Mouse (Mus musculus): Measurements from ENCODE around the gene Tmem119. TPM values are rescaled to one million over a fixed set of nuclear protein-coding genes. Genes with fewer than 3 reads are reported as not detected.

The Tmem119 gene
- 1 to 10 TPM; 5.6 to 5.9 TPM for total RNA-seq (2021)

DNA sequence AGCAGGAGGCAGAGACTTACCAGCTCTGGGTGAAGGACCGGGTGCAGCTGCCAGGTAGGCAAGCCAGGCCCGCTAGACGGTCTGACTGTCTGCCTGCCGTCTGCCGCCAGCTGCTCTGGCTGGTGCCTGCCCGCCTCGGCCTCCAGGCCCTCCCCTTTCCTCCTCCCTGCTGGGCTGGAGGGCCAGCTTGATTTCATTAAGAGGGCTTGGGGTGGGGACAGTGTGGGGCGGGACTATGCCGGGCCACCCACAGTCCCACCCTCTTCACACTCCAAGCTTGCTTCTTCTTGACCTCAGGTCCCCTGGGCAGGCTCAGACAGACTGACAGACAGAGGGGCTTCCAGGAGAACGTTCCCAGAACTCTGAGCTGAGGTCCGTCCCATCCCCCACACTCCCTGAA lies at the start of gene Tmem119:
TSS of gene Tmem119 (minus strand) at position 237 of the 400 bp plus-strand sequence.
- DNase-seq, result peak; percentile 54 to 60
- intact Hi-C loops (cut with DNase I), result no loop called here

DNA sequence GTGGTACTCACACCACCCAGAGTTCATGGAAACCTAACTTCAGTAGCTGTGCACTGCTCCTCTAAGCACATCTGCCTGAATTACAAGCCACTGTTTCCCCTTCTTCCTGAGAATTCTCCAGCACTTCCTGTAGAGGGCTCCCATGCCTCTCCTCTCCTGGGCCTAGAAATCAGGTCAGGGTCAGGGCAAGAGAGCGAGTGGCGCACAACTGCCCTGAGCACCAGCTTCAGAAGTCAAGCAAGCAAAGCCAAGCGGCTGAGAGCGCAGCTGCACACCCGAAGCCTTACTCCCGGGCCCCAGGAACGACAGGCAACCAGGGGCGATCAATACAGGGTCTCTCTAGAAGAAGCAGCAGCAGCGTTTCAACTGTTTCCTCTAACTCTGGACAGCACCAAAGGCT lies 47.3 kb upstream of the Tmem119 start:
- DNase-seq, result no peak
- intact Hi-C loops (cut with DNase I), result no loop called here

DNA sequence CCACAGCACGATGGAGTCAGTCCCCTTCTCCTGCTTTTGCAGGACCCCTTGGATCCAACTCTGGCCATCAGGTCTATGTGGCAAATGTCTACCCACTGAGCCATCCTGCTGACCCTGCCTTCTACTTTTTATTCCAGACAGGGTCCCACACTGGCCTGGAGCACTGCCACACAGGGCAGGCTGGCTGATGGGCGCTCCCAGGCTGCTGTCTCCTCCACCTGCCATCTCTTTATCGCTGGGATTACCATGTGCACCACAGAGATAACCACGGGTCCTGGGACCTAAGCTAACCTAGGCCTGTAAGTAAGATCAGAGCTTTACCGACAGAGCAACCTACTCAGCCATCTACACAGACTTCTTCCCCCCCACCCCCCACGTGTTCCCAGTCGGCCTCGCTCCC lies 46.3 kb upstream of the Tmem119 start:
- no peak for DNase-seq
- intact Hi-C loops (cut with DNase I), result no loop called here

DNA sequence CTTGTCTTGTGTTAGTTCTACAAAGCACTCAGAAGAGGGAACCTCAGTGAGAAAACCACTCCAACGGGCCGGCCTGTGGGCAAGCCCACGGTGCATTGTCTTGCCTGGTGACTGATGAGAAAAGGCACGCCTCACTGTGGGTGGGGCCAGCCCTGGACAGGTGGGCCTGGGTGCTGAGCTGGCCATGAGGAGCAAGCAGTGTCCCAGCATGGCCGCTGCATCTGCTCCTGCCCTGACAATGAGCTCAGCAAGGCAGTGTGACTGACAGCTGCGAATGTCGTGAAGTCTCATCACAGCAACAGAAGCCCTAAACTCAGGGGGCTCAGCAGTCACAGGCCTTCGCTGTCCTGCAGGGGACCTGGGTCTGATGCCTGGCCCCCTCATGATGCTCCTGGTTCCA lies 45.3 kb upstream of the Tmem119 start:
- no peak for DNase-seq
- intact Hi-C loops (cut with DNase I), result no loop called here

DNA sequence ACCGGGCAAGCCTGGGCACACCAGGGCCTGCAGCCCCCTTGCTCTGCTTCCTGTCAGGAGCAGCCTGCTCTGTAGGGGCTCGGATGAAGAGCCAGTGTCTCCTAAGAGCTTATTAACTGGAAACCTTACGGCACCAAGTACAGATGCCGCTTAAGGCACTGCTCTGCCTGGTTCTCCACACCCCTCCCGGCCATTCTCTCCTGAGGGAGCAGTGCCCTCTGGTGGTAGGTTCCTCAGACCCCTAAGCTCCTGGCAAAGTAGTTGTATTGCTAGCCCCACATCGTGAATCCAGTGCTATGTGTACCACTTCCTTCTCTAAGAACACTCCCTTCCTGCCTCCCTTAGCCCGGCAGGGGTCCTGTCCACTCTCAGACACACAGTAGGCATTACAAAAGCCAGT lies 44.4 kb upstream of the Tmem119 start:
- intact Hi-C loops (cut with DNase I), result loop anchor here (1.0 kb wide), 1 partner anchor 71 kb away; no protein-coding TSS in a partner anchor

DNA sequence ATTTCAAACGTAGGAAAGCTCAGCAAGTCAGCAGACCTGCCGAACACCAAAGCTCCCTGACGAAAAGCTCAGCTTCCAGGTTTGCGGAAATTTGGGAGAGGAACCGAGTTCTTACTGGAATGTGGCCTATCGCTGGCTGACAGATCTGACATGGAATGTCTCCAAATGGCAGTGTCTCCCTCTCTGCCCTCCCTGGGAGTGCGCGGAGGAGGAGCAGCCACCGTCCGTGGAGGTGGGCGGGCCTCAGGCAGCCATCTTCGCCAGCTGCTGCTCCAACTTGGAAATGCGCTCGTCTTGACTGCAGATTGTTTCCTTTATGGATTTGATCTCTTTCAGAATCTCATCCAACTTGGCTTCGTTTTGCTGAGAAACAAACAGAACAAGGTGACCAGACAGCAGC lies 43.8 kb upstream of the Tmem119 start:
- intact Hi-C loops (cut with DNase I), result loop anchor here (1.0 kb wide), 1 partner anchor 71 kb away; no protein-coding TSS in a partner anchor
- DNase-seq, result no peak

More for the DNA sequence above, 44.4 kb upstream of the Tmem119 start:
- peak; percentile 60 to 72 for DNase-seq

DNA sequence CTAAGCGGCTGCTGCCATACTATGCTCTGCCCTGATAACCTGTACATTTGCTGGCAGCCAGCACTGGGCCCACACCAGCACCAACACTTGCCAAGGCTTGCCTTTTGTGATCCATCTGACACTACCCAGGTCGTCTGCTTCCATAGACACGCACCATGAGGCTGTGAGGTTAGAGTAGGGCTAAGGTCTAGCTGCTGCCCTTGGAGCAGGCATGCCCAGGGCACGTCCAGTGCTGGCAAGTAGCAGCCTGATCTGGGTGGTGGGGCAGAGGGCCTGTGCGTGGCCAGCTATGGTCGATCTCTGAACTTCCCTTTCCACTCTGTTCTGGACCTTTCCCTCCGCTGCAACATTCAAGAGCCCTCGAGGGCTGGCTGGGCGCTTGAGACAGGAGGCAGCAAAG lies 42.6 kb upstream of the Tmem119 start:
- intact Hi-C loops (cut with DNase I), result no loop called here
- no peak for DNase-seq

DNA sequence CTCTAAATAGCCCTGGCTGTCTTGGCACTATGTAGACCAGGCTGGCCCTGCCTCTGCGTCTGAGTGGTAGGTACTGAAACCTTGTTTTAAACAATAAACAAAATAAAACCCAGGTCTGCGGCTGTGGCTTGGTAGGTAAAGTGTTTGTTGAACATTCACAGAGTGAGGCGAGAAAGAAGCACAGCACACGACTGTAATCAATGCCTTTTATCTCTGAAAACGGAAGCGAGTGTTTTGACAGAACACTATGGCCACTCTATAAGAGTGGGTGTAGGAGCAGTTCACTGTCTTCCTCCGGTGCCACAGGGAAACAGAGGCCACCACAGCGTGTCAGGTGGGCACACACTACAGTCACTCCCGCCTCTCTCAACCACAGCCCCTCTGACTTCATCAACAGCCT lies 41.9 kb upstream of the Tmem119 start:
- intact Hi-C loops (cut with DNase I), result no loop called here

DNA sequence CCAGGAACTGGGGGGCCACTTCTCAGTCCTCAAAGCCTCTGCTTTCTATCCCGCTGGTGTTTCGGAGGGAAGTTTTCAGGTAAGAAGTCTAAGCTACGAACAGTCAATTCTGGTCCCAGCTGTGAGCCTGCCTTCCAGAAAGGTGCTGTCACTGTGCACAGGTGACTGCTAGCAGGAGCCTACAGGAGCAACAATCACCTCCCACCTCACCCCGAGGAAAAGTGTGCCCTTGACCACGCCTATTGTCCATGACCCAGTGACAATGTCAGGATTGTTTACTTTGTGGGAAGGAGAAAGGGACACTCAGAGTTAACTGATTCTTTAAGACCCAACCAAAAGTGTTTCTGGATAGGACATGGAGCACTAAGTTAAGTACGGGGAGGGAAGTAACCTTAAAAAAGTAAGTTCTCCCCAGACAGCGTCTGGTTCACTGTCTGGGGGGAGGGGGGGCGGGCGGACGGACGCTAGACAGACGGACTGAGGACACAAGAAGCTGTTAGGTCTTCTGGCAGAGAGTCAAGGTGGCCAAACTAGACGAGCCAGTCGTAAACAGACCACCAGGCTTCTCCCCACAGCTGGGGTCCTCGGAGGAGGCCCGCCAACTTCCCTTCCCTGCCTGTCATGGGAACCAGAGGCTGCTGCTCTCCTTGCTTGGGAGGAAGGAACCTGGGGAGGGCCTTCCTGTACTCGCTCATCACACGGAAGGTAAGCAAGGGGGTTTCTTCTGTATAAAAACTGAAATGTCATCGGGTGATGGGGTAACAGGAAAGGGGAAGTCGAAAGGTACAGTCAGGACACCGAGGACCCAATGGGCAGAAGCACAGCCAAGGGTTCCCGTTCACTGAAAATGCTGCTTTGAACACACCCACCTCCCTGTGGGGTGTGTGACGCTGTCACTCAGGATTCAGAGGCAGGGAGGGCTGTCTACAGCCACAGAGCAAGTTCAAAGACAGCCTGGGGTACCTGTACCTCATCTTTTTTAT lies 41.2 kb upstream of the Tmem119 start:
- intact Hi-C loops (cut with DNase I), result no loop called here
- DNase-seq, result no peak

More for the DNA sequence above, 41.9 kb upstream of the Tmem119 start:
- DNase-seq, result no peak

DNA sequence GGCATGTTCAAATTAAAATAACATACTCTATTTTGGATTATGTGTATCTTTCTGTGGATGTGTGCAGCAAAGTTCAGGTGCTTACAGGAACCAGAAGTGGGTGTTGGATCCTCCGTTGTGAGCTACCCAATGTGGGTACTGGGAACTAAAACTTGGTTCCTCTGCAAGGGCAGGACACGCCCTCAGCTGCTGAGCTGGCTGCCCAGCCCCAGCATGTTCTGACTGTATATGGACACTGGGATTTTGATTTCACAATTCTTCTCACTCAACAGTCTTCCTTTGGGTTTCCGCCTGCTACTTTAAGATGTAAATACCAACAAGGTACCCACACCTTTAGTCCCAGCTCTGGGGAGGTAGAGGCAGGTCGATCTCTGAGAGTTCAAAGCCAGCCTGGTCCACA lies 40.1 kb upstream of the Tmem119 start:
- no peak for DNase-seq
- intact Hi-C loops (cut with DNase I), result no loop called here

DNA sequence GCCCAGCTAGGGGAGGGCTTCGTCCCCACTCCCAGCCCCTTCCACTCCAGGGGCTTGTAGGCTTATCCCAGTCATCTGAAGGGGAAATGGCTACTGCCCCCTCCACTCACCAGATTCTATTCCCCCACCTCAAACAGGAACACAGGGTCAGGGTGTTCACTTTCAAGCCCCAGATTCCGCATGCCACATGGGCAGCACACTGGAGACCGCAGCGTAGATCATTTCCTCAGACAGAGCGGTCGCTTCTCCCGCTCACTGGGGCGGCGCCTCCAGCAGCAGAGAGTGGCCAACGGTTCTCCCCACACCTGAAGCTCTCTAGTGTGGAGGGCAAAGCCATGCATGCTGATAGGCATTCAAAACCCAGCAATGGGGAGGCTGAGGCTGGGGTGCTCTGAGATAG lies 36.6 kb upstream of the Tmem119 start:
- no peak for DNase-seq
- intact Hi-C loops (cut with DNase I), result no loop called here

DNA sequence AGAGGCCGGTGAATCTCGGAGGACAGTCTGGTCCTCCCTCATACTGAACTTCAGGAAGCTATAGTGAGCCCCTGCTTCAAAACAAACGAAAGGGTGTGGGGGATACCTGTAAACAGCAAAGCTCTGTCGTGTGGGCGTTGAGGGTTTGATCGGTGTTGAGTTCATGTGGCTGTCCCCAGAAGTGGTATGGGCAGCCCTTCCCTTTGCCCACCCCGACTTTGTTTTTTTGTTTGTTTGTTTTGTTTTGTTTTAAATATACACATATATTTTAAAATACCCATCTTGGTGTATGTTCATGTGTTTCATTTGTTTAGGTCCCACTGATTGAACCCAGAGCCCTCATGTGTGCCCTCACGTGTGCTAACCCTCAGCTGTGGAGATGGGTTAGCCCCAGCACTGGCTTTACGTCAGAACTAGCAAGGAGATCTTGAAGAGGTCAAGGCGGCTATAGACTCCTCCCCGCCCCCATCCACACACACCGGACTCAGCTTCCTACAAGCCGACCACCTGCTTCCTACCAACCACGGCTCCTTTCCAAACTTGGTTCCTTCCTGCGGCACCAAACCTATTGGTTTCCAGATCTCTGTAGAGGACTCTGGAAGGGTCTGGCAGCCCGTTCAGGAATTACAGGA lies 33.1 kb upstream of the Tmem119 start:
- no peak for DNase-seq
- intact Hi-C loops (cut with DNase I), result no loop called here

DNA sequence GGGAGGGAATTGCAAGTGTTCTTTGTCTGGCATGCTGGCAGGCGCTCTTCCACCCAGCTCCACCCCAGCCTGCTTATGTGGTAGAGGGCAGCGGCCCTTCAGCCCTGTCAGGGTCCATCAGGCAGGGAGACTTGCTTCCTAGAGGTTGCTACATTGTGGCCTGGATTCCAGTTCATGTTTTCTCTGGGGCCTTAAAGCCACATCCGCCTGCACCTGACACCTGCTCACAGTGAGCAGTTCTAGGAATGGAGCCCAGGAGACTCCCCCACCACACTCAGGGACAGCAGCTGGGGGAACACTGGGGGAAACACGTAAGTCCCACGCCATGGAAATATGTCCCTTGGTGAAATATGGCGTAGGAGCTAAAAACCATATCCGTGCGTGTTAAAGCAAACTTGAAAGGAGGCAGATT lies 32.2 kb upstream of the Tmem119 start, which contains the start of gene Selplg:
TSS of gene Selplg (minus strand) at position 155 of the 412 bp plus-strand sequence.
- DNase-seq, result no peak
- intact Hi-C loops (cut with DNase I), result no loop called here

DNA sequence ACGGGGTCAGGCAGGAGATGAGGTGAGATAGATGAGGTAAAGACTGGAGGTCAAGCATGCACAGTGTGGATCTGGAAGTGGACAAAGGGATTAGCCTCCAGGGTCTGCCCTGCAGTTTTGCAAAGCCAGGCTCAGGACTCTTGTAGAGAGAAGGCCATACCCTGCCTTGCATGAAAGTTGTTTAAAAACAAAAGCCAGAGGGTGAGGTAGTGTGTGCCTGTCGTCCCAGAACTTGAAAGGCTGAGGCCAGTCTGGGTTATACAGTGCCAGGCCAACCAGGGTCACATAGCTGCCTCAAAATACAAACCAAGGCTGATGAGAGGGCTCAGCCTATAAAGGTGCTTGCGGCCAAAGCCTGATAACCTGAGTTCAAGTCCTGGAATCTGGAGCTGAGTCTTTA lies 31.4 kb upstream of the Tmem119 start:
- intact Hi-C loops (cut with DNase I), result no loop called here

DNA sequence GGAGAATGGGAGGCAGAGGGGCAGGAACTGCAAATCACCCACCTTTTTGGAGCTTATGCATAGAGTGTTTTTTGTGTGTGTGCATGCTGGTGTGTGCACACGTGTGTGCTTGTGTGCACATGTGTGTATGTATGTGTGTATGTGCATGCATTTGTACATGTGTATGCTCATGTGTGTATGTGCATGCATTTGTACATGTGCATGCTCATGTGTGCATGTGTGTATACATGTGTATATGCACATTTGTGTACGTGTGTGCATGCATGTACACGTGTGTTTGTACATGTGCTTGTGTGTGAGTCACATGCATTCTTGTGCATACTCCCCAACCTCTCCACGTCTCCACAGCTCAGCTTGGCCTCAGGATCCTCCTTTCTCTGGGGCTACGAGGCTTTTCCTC lies 30.5 kb upstream of the Tmem119 start:
- no peak for DNase-seq
- intact Hi-C loops (cut with DNase I), result no loop called here

More for the DNA sequence above, 31.4 kb upstream of the Tmem119 start:
- DNase-seq, result no peak

DNA sequence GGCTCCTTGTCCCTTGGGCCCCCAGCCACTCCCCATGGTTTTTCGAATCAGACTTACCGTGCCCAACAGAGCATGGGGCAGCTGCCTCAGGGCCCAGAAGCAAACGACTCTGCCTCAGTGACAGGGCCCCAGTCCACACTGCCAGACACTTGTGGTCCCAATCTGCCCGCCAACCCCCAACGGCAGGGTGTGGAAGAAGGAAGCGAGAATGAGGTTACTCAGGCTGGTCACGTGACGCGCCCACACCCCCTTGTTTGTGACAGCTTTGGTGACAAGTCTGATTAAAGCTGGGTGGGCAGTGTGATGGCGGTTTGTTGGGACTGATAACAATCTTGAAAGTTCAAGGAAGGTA lies 30.0 kb upstream of the Tmem119 start:
- intact Hi-C loops (cut with DNase I), result no loop called here

DNA sequence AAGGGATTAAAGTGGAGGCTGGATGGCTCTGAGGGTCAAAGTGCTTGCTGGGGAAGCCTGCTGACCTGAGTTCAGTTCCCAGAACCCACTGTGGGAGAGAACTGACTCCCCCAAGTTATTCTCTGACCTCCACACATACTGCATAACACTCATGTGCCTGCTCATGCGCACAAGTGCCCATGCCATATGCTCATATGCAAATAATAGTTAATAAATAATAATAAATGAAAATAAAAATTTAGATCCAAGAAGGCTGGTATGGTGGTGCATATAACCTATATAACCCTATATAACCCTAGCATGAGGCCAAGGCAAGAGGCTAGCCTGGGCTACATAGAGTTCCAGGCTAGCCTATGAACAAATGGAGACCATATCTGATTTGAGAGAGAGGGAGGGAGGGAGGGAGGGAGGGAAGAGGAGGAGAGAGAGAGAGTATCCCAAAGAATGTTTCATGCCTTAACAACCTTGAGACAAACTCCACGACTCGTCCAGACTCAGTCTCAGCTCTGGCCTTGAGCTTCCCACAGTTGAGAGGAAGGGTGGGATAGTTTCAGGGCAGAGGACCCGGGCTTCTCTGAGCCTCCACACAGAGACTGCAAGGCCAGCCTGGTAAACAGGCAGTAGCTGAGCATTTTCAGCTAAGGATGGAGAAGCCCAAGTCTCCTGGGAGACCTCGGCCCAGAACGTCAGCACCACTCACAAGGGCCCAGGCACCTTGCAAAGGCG lies 29.4 kb upstream of the Tmem119 start:
- no peak for DNase-seq
- intact Hi-C loops (cut with DNase I), result no loop called here

More for the DNA sequence above, 30.0 kb upstream of the Tmem119 start:
- peak in 1 of 2 experiments; percentile 53 for DNase-seq

DNA sequence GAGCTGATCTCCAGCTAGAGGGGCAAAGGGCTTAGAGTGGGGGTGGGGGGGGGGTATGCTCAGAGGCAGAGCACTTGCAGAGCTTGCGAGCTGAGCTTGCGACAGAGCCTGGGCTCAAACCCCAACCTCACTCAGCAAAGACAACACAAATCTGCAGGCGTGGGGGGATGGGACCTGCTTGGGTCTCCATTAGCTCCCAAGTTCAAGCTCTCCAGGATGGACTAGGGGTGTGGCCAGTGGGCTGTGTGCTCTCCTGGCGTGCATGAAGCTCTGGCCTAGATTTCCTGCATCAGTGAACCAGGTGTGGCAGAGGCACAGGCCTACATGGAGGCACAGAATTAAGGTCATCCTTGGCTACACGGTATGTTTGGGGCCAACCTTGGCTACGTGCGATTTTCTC lies 28.2 kb upstream of the Tmem119 start:
- intact Hi-C loops (cut with DNase I), result no loop called here
- DNase-seq, result no peak

DNA sequence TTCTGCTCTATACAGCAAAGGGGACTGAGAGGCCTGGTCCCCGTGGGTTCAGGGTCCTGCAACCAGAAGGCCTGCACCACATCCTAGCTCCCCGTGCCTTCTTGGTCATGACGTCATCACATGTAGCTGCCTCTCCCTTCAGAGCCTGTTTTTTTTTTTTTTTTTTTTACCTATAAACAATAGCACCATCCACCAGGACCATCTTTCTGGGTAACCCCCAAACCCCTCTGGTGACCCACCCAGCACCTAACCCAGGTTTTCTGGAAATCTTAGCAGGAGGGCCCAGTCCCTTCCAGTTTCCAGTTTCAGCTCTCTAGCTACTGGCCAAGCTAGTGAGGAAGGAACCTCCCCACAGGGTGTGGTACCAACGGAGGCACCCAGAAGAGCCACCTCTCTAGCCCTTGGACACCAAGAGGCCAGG lies 27.7 kb upstream of the Tmem119 start:
- no peak for DNase-seq
- intact Hi-C loops (cut with DNase I), result no loop called here

DNA sequence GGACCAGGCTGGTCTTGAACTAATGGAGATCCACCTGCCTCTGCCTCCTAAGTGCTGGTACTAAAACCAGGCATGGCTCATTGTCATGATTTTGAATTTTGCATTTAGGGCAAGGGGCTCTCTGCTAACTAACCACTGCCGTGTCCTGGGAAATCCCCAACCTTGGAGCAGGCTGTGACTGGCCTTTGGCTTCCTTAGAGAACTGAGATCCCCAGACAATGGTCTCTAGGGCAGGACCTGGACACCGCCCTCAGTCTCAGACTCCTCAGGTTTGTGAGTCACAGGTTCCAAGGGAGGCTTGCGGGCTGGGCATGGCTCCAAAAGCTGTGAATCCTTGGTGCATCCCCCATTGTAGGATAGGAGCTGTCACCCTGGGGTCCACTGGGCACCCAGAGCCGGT lies 26.3 kb upstream of the Tmem119 start:
- DNase-seq, result no peak
- intact Hi-C loops (cut with DNase I), result no loop called here

DNA sequence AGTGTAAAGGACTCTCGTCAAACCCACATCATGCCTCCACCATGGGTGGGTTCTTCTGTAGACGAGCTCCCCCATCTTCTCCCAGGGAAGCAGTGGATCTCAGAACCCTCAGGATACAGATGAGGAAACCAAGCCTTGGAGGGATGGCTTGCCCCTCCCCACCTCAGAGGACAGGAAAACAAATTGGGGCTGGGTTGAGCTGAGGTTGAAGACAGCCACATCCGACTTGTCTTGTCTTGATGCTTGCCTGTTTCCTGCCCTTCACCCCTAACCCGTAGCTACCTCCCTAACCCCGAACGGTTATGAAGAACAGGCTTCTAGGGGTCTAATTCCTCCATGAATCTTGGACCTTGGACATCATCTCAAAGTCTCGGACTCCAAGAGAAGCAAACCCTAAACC lies 25.2 kb upstream of the Tmem119 start:
- DNase-seq, result no peak
- intact Hi-C loops (cut with DNase I), result no loop called here
